ENCODE assay signal across 14 mouse cellular contexts in genomic region chr3:37520334-37521023, GRCm38 (mm10).
"Had no signal": no experiment of that assay in that cellular context is flagged by ENCODE, and none has a peak within 500 bp of the region (broad histone marks: within the 10 kb centered on the region; RNA-seq: fewer than 3 reads in every experiment).

No protein-coding gene starts in this region.

- H3K36me3 ChIP-seq: limb, embryonic 12.5 days; limb, embryonic 15.5 days; liver, embryonic 15.5 days had no signal

- H3K27me3 ChIP-seq: limb, embryonic 12.5 days; limb, embryonic 15.5 days; liver, embryonic 15.5 days had no signal

- H3K27ac ChIP-seq: limb, embryonic 12.5 days; limb, embryonic 15.5 days; liver, embryonic 15.5 days had no signal

- H3K9ac ChIP-seq: limb, embryonic 12.5 days; limb, embryonic 15.5 days; liver, embryonic 15.5 days; lung, embryonic 14.5 days had no signal

- H3K4me2 ChIP-seq: limb, embryonic 12.5 days; limb, embryonic 15.5 days; liver, embryonic 15.5 days; lung, embryonic 14.5 days; midbrain, embryonic 11.5 days had no signal

- ATAC-seq: intestine, embryonic 16.5 days had no signal

- DNase-seq: kidney, adult 18-20 months; kidney, adult 9 months; kidney, postnatal 14 days; kidney, postnatal 4 days; left cerebral cortex, postnatal 4 days; lung, embryonic 14.5 days; lung, postnatal 36 days; midbrain, embryonic 14.5 days; thymus, postnatal 25 days had no signal

- H3K9me3 ChIP-seq: limb, embryonic 12.5 days; limb, embryonic 15.5 days; liver, embryonic 15.5 days had no signal

- H3K4me3 ChIP-seq: limb, embryonic 12.5 days; limb, embryonic 15.5 days; liver, embryonic 15.5 days had no signal

- H3K4me1 ChIP-seq: limb, embryonic 12.5 days; limb, embryonic 15.5 days had no signal
